Mouse (Mus musculus) spleen, postnatal 10 days (tissue): ENCODE results near the gene E330021D16Rik.
A peak's percentile ranks its signal among the peaks of the same experiment; 100 is the strongest.
"Not testable (repeated sequence)": the region's sequence is repeated elsewhere in the genome, so short reads cannot be mapped to it uniquely, and the experiment has no call there.

Source experiments
- DNase-seq, 2 experiments: peaks; one replicate each; pipeline ENCODE4 v3.0.0; 2021 to 2022; ENCODE audit warnings: low spot score in 2 of 2

The E330021D16Rik gene

DNA sequence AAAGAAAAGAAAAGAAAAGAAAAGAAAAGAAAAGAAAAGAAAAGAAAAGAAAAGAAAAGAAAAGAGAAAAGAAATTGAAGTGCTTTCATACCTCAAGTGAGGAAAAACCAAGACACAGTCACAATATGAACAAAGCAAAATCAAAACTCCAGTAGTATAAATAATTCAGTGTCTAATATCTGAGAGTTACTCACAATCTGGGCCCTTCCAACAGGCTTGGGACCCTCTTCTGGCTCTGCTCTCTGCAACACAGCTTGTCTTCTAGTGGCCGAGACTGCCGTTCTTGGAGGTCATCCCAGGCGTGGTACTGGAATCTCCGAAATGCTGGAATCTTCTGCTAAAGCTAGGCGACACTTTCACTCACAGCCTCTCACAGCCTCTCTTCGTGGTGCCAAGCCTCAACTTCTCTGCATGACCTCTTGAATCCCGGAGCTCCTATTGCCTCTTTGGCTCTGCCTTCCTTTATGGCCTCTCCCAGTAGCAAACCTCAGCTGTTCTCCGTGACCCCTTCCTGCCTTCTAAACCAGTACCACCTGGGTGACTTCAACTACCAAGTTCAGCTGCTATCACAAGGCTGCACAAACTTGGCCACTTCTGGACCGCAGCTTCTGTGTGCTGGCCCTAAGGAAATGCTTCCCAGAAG, at the start of gene E330021D16Rik:
E330021D16Rik (minus strand) TSS at position 437 of the 643 bp plus-strand sequence.
- DNase-seq = no peak

GRCm38 (mm10) chr6:136465021-136465420, 49.7 kb upstream of the E330021D16Rik start:
- DNase-seq = no peak

DNA sequence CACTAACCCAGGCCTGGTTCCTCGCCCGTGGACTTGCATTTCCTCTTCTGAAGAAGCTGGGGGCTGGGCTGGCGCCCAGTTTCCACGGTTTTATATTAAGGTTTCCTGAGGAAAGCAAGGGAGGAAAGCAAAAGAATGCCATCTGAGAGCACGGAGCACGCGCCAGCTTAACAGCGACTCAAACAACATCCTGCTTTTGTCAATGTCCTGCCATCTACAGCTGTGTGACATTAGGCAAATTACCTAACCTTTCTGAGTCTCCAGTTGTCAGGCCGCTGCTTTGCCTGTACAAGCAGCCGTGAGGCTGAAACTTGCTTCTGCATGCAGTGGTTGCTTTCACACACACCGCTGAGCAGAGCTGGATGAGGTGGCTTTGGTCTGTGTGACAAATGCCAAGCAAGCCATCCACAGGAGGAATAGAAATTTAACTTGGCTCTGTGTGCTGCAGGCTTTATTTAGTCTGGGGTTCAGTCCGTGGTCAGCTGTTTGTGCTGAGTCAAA, 48.8 kb upstream of the E330021D16Rik start:
- peak in 1 of 2 experiments; percentile 62 for DNase-seq

DNA sequence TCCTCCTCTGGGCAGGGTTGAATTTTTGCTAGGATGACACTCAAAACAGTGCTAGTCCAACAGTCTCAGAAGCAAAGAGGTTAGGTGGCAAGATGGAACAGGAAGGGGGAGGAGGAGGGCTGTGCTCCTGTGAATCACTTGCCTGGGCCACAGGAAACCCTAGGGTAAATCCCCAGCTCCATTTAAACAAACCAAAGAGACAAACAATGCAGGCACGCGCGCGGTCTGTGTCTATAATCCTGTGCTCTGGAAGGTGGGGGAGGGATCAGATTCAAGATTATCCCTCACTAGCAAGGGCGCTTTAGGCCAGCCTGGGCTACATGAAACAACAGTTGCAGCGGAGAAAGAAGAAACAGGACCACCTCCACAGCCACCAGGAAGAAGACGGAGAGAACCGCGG, 48.1 kb upstream of the E330021D16Rik start:
- DNase-seq = peak in 1 of 2 experiments; percentile 47

- DNase-seq = no peak
Observed at GRCm38 (mm10) chr6:136459156-136459555, 43.8 kb upstream of the E330021D16Rik start.

GRCm38 (mm10) chr6:136456302-136456701, 40.9 kb upstream of the E330021D16Rik start:
- DNase-seq = no peak

DNA sequence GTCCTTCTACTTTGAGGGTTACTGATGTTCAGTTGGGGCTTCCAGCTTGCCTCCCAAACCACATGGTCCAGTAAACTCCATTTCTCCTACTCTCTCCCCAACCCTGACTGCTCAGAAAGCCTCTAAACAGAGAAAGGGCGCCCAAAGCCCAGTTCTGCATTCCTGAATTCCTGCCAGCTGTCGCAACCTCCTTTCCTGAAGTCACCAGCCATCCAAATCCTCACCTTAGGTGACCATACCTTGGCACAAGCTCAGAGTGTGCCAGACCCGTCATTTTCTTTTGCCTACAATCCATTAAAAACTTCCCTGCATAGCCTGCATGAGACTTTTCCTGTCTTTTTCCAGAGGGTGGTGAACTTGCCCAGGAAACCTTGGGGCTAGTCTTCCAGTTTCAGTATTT, 40.3 kb upstream of the E330021D16Rik start:
- no peak for DNase-seq

GRCm38 (mm10) chr6:136452623-136453022, 37.3 kb upstream of the E330021D16Rik start:
- no peak for DNase-seq

DNA sequence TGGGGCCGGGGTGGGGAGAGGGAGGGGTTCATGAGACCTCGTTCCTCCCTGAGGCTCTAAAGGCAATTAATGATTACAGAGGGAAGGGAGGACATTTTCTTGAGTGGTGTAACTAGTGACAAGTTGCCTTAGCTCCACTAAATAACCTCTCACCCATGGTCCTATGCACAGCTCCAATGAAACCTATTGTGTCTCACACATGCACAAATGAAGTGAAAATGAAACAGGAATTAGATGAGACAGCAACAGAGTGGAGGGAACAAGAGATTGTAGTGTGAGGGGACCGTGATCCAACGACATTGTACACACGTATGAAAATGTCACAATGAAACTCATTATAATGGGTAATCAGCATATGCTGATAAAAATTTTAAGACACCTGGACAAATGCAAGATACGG, 35.5 kb upstream of the E330021D16Rik start:
- no peak for DNase-seq

DNA sequence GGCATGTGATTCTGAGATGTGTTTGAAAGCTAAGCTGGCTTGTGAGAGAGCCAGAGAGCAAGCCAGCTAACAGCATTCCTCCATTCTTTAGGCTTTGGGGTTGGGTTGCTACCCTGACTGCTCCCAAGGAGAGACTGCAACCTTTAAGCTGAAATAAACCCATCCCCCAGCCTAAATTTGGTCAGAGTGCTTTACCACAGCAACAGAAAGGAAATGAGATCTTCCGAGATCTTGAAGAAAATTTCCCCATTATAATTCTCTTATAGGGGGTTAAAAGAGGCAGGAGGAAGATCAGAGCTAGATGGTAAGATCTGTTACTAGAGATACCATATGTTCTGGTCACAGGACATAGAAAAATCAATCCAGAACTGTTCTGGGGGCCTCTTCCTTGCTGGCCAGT, 34.6 kb upstream of the E330021D16Rik start:
- DNase-seq = no peak

- DNase-seq = peak; percentile 21 to 63
Observed at GRCm38 (mm10) chr6:136449270-136449692, 33.9 kb upstream of the E330021D16Rik start.

GRCm38 (mm10) chr6:136439205-136439604, 23.8 kb upstream of the E330021D16Rik start:
- DNase-seq = not testable (repeated sequence)

- not testable (repeated sequence) for DNase-seq
Observed at GRCm38 (mm10) chr6:136436151-136436550, 20.8 kb upstream of the E330021D16Rik start.

DNA sequence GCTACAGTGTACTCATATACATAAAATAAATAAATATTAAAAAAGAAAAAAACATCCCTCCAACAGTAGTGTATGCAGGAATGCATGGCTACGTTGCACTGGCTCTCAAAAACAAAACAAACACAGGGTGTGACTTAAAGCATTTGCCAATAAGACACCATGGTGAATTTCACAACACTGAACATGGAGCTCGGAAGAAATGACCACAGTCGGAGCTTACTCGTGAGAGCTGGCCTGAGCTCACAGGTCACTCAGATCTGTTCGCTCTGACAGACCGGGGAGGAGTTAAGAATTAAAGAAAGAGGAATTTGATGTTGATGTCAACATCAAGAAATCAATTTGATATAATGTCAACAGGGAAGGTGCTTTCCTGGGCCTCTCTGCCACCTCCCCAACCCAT, 18.2 kb upstream of the E330021D16Rik start:
- no peak for DNase-seq

DNA sequence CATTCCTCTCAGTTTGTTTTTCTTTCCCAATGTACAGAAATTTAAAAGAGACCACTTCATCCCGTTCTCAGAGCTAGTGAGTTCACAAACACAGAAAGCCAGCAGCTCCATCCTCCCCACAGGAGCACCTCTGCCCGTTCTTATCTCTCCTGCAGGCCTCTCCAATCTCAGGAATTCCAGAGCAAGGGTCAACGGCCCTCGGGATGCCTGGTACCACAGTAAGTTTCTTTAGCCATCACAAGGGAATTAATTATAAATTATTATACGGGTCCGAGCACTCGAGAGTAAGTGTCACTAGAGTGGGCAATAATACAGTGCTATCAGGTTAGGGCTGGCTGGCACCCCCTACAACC, 16.5 kb upstream of the E330021D16Rik start:
- DNase-seq = no peak

DNA sequence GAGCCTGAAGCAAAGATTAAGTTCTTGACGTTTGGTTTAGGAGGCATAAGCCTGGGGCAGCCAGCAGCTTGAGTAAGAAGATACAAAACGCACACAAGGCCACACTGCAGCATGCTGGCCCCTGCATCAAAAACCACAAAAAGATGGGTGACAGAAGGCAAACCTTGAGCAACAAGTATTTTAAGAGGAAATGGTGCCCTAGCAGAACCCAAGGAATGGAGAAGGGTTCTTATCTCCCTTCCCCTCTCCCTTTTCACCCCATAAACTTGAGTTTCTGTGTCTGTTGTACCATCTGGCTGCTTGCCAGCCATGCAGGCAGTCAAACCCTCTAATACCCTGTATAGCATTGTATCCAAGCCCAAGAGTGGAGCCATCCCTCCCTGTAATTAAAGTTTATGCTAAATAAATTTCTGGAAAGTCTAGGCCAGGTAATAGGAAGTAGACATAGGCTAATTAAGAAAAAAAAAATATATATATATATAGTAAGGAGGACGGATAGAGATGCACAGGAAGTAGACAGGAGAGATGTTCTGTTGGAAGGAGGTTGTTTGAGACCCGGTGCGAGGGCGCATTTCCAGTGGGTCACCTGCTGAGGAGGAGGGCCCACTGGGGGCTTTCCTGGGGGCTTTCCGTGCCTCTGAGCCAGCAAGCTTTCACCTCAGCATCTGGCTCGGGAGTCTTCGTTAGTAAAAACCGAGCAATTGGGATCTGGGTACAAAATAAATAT, 16.0 kb upstream of the E330021D16Rik start:
- no peak for DNase-seq

DNA sequence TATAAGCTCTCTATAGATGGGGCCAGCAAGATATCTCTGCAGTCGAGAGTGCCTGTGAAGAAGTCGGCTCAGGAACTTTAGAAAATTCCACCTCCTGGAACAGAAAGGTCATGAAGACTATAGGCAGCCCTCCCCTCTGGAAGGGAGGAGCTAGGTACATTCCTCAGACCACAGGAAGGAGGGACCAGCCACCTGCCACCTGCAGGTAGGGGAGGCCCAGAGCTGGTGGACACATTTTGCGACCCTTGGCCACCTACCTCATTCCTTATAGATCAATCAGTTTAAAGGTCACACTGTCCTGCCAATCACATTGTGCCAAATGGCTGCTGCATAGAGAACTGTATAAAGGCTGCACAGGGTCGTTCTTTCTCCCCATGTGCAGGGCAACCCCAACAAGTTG, 14.1 kb upstream of the E330021D16Rik start:
- DNase-seq = no peak

GRCm38 (mm10) chr6:136428412-136428811, 13.0 kb upstream of the E330021D16Rik start:
- DNase-seq = no peak

- no peak for DNase-seq
Observed at GRCm38 (mm10) chr6:136427240-136427639, 11.9 kb upstream of the E330021D16Rik start.

DNA sequence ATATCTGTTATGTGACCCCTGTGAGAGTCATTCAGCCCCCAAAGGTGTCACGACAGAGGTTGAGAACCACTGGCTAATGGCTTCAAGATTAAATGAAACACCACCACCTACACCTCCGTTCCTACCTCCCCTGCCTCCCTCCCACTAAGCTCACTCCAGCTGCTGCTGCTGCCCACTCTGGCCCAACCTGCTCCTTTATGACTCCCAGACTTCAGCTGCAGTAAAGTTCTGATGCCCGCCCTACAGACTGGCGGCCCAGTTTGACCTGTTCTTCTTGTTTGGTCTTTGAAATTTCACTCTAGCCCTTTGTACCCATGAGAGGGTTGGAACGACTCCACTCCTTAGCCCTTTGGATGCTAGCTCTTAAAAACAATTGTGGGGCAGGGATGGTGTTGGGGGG, 10.6 kb upstream of the E330021D16Rik start:
- no peak for DNase-seq

DNA sequence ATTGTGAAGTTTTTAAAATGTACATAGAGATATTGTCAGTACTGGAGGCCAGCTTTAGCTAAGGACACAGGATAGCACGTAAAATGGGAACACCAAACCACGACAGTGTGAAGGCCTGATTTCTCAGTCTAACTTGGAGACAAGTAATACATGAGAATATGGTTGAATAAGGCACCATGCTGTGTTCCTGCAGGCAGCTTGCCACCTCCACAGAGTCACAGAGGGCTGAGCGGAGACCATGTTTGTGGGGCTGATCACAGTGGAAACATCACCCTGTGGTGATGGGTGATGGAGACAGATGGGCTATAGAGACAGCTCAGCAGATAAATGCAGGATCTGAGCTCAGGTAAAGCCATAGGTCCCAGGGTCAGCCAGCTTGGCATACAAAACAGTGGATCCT, 8.8 kb upstream of the E330021D16Rik start:
- DNase-seq = no peak

- no peak for DNase-seq
Observed at GRCm38 (mm10) chr6:136423201-136423600, 7.8 kb upstream of the E330021D16Rik start.
